Mouse (Mus musculus): ENCODE results near the gene Foxn3. TPM values are rescaled to one million over a fixed set of nuclear protein-coding genes. Genes with fewer than 3 reads are reported as not detected.

The Foxn3 gene
- total and polyA plus RNA-seq, 2 experiments from 2014 or later: 50.4 to 69.0 TPM

DNA sequence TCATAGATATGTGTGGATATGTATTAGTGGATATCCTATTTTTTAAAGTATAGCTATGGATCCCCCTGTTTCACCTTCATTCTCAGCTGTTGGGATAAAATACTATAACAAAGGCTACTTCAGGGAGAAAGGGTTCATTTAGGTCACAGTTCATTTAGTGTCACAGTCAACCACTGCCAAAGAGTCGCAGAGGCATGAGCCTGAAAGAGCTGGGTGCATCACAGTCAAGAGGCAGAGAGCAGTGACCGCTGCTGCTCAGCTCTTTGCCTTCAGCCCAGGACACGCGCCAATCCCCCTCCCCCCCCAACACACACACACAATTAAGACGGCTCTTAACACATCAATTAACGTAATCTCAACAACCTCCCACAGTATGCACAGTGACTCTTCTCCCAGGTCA is 131.8 kb downstream of the Foxn3 start:
- ATAC-seq: no peak
- WGBS: 79% methylated on average over 6 of the region's 6 CpGs
- Histone ChIP-seq H3K9ac (replicated peaks; ENCODE audit: low read length) (no peak overlapping the region), H3K36me3 (ENCODE audit: insufficient read depth, low read length) (no peaks in the 10 kb centered on the region), H3K9me3 (ENCODE audit: low read length) (no peaks in the 10 kb centered on the region), H3K4me3 (ENCODE audit: low read length) (no peak overlapping the region), H3K27ac (no peak overlapping the region), H3K4me2 (ENCODE audit: low read depth, low read length) (no peak overlapping the region), H3K4me1 (ENCODE audit: insufficient read depth, low read length) (no peaks in the 10 kb centered on the region), H3K27me3 (ENCODE audit: insufficient read depth, low read length) (no peaks in the 10 kb centered on the region)
- TF ChIP-seq CTCF (IDR thresholded peaks at IDR 0.05; ENCODE audit: low read depth): no peak
- no peak for DNase-seq (ENCODE audit: low spot score)

DNA sequence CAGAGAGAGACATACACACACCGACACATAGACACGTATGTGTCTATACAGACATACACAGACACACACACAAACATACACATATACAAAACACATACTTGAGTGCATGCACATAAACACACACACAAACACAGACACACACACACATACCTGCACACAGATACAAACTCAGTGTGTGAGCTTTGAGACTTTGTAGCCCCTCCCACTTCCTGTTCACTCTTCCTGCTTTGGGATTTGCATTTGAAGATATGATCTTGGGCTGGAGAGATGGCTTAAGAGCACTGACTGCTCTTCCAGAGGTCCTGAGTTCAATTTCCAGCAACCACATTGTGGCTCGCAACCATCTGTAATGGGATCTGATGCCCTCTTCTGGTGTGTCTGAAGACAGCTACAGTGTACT is 132.4 kb downstream of the Foxn3 start:
- H3K27me3 ChIP-seq (ENCODE audit: insufficient read depth, low read length): no peaks in the 10 kb centered on the region
- H3K4me1 ChIP-seq (ENCODE audit: insufficient read depth, low read length): no peaks in the 10 kb centered on the region
- no peaks in the 10 kb centered on the region for H3K36me3 ChIP-seq (ENCODE audit: insufficient read depth, low read length)
- DNase-seq (ENCODE audit: low spot score) (no peak), ATAC-seq (no peak)
- H3K9ac ChIP-seq (replicated peaks; ENCODE audit: low read length): no peak overlapping the region
- no peak for TF ChIP-seq CTCF (IDR thresholded peaks at IDR 0.05; ENCODE audit: low read depth)
- no peaks in the 10 kb centered on the region for H3K9me3 ChIP-seq (ENCODE audit: low read length)
- no peak overlapping the region for H3K4me2 ChIP-seq (ENCODE audit: low read depth, low read length)
- no peak overlapping the region for H3K4me3 ChIP-seq (ENCODE audit: low read length)
- WGBS: 97% methylated on average over 3 of the region's 3 CpGs
- no peak overlapping the region for H3K27ac ChIP-seq

DNA sequence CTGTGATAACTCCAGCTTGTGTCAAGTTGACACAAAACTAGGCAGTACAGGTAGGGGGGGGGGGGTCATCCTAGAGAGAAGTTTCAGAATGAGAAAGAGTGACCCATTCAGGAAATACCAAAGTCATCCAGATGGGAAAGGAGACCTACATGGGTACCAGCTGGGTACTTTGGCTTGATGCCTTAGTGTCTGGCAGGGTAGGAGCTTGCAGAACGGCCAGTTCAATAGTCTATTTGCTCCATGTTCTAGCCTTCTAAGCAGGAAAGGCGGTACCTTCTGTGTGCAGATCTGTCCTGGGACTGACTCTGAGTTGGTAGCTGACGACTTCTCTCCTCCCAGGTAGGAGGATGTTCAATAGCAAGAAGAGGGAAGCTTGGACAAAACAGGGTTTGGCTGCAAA is 134.3 kb downstream of the Foxn3 start:
- WGBS: 74% methylated on average over 3 of the region's 3 CpGs
- Histone ChIP-seq H3K4me3 (ENCODE audit: low read length) (no peak overlapping the region), H3K36me3 (ENCODE audit: insufficient read depth, low read length) (no peaks in the 10 kb centered on the region), H3K4me2 (ENCODE audit: low read depth, low read length) (no peak overlapping the region), H3K9ac (replicated peaks; ENCODE audit: low read length) (no peak overlapping the region), H3K9me3 (ENCODE audit: low read length) (no peaks in the 10 kb centered on the region), H3K27me3 (ENCODE audit: insufficient read depth, low read length) (no peaks in the 10 kb centered on the region), H3K4me1 (ENCODE audit: insufficient read depth, low read length) (no peaks in the 10 kb centered on the region), H3K27ac (no peak overlapping the region)
- DNase-seq (ENCODE audit: low spot score) (no peak), ATAC-seq (no peak)
- TF ChIP-seq CTCF (IDR thresholded peaks at IDR 0.05; ENCODE audit: low read depth): no peak

DNA sequence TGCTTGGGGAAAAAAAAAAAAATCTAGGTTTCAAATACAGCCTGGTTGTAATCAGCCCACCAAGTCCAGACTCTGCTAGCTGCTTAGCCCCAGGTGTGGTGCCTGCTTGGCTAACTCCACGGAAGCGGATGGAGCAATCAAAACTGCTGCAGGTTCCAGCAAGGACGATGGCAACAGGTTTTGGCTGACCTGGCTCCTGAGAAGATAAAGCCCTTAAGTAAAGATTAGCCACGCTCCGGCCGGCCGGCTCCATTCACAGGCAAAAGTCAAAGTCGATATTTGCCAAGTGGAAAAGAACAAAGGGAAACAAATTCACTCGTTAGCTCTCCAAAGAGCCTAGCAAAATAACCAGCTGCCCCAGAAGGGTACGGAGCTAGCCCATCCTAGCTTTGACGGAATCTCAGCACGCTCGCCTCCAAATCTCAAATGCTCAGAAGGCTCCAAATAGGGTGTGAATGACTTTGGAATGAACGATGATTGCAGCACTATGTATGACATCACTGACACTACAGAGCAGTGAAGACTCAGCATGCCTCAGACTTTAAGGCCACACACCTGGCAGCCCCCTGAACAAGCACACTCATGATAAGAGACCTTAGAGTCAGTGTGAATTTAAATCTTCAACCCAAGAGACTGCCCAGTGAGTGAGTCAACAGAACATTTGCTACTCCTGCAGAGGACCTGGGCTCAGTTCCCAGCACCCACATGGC is 137.0 kb downstream of the Foxn3 start:
- Histone ChIP-seq H3K4me3 (ENCODE audit: low read length) (no peak overlapping the region), H3K9me3 (ENCODE audit: low read length) (no peaks in the 10 kb centered on the region), H3K36me3 (ENCODE audit: insufficient read depth, low read length) (no peaks in the 10 kb centered on the region), H3K9ac (replicated peaks; ENCODE audit: low read length) (no peak overlapping the region), H3K27ac (no peak overlapping the region), H3K4me1 (ENCODE audit: insufficient read depth, low read length) (no peaks in the 10 kb centered on the region), H3K27me3 (ENCODE audit: insufficient read depth, low read length) (no peaks in the 10 kb centered on the region), H3K4me2 (ENCODE audit: low read depth, low read length) (no peak overlapping the region)
- TF ChIP-seq CTCF (IDR thresholded peaks at IDR 0.05; ENCODE audit: low read depth): no peak
- DNase-seq (ENCODE audit: low spot score): no peak
- 61% methylated on average over 14 of the region's 14 CpGs for WGBS
- no peak for ATAC-seq

DNA sequence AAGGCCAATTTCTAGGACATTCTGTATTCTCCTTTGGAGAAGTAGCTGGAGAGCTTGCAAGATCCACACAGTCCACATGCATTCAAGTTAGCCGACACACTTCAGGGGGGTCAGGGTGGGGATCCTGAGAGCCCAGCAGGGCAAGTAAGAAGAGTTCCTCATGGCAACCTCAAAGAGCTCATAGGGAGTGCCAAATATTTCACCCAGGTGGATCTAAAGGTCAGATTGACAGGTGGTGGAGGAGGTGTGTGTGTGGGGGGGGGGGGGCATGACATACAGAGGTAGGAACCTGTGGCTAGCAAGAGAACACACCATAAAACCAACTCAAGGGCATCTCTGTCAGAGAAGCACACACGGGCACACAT is 144.0 kb downstream of the Foxn3 start:
- 87% methylated on average over 2 of the region's 2 CpGs for WGBS
- H3K27ac ChIP-seq: no peak overlapping the region
- H3K36me3 ChIP-seq (ENCODE audit: insufficient read depth, low read length): no peaks in the 10 kb centered on the region
- H3K4me1 ChIP-seq (ENCODE audit: insufficient read depth, low read length): no peaks in the 10 kb centered on the region
- H3K27me3 ChIP-seq (ENCODE audit: insufficient read depth, low read length): no peaks in the 10 kb centered on the region
- no peak for TF ChIP-seq CTCF (IDR thresholded peaks at IDR 0.05; ENCODE audit: low read depth)
- no peak overlapping the region for H3K4me2 ChIP-seq (ENCODE audit: low read depth, low read length)
- no peak overlapping the region for H3K9ac ChIP-seq (replicated peaks; ENCODE audit: low read length)
- no peaks in the 10 kb centered on the region for H3K9me3 ChIP-seq (ENCODE audit: low read length)
- ATAC-seq (no peak), DNase-seq (ENCODE audit: low spot score) (no peak)
- H3K4me3 ChIP-seq (ENCODE audit: low read length): no peak overlapping the region

DNA sequence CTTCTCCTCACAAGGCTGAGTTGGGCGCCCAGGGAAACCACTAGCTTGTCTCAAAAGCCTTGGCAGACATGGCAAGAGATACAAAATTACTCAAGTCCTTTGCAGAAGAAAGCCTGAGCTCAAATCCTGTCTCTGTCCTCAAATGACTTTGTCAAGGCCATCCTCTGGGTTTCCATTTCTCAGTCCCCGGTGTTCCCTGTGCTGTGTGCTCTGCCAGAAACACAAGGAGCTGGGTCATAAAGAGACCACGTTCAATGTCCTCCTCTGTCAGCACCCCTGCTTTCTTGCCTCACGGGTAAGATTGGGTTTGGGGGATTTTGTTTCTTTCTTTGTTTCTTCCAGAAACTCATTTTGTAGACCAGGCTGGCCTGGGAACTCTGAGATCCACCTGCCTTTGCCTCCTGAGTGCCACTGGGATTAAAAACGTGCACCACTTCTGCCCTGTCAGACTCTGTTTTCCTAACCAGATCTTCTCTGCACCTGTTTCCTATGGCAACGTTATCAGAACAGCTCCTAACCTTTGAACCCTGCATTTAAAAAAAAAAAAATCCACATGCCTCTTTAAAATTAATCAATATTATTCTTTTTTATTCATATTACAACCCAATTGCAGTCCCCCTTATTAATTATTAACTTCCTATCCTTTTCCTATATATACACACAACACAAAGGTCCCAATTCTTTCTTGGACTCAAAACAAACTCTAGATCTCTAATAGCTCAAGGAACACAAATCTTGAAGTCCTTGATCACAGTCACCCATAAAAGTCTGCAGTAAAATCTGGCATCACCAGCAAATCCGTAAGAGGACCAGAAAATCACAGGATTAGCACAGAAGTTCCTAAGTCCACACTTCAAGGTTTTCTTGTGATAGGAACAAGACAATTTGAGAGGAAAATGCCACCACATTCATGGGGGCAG is 144.6 kb downstream of the Foxn3 start:
- Histone ChIP-seq H3K9ac (replicated peaks; ENCODE audit: low read length) (no peak overlapping the region), H3K4me2 (ENCODE audit: low read depth, low read length) (no peak overlapping the region), H3K36me3 (ENCODE audit: insufficient read depth, low read length) (no peaks in the 10 kb centered on the region), H3K4me3 (ENCODE audit: low read length) (no peak overlapping the region), H3K27me3 (ENCODE audit: insufficient read depth, low read length) (no peaks in the 10 kb centered on the region), H3K27ac (no peak overlapping the region), H3K9me3 (ENCODE audit: low read length) (no peaks in the 10 kb centered on the region), H3K4me1 (ENCODE audit: insufficient read depth, low read length) (no peaks in the 10 kb centered on the region)
- WGBS: 71% methylated on average over 7 of the region's 7 CpGs
- DNase-seq (ENCODE audit: low spot score): no peak
- no peak for TF ChIP-seq CTCF (IDR thresholded peaks at IDR 0.05; ENCODE audit: low read depth)
- no peak for ATAC-seq

DNA sequence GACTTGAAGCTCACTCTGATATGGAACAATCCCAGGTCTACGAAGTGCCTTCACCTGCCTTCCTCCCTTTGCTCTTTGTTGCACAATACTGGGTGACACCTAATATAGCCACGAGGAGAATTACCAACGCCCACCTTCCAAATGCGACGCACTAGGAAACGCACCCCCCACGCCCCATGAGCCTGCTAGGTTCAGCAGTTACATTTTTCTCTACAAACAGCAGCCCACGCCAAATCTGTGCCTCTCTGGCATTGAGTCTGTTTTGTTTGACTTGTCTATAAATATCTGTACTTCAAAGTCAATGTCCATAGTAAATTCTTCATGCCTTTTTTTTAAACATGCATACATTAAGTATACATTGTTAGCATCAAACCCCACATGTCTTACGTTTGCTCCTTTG is 145.5 kb downstream of the Foxn3 start:
- DNase-seq (ENCODE audit: low spot score) (no peak), ATAC-seq (no peak)
- Histone ChIP-seq H3K4me3 (ENCODE audit: low read length) (no peak overlapping the region), H3K4me2 (ENCODE audit: low read depth, low read length) (no peak overlapping the region), H3K9me3 (ENCODE audit: low read length) (no peaks in the 10 kb centered on the region), H3K27ac (no peak overlapping the region), H3K27me3 (ENCODE audit: insufficient read depth, low read length) (no peaks in the 10 kb centered on the region), H3K4me1 (ENCODE audit: insufficient read depth, low read length) (no peaks in the 10 kb centered on the region), H3K9ac (replicated peaks; ENCODE audit: low read length) (no peak overlapping the region), H3K36me3 (ENCODE audit: insufficient read depth, low read length) (no peaks in the 10 kb centered on the region)
- no peak for TF ChIP-seq CTCF (IDR thresholded peaks at IDR 0.05; ENCODE audit: low read depth)
- 84% methylated on average over 9 of the region's 9 CpGs for WGBS
